Mouse (Mus musculus) subcutaneous adipose tissue, adult 2 months (tissue): Measurements from ENCODE around the gene Pi4k2b. TPM values are rescaled to one million over a fixed set of nuclear protein-coding genes. Genes with fewer than 3 reads are reported as not detected.

Experiments used
- polyA plus RNA-seq: library from polyadenylated mRNA; depleted of rRNA; stranded (reverse); fragments of >200 nt; gene quantifications from 2 replicates; pipeline ENCODE4 v1.2.3, GENCODE M21; 2012; ENCODE audit warnings: low replicate concordance; rRNA removed

Pi4k2b gene
- 5.7 and 12.9 TPM in 2 replicates for polyA plus RNA-seq

DNA sequence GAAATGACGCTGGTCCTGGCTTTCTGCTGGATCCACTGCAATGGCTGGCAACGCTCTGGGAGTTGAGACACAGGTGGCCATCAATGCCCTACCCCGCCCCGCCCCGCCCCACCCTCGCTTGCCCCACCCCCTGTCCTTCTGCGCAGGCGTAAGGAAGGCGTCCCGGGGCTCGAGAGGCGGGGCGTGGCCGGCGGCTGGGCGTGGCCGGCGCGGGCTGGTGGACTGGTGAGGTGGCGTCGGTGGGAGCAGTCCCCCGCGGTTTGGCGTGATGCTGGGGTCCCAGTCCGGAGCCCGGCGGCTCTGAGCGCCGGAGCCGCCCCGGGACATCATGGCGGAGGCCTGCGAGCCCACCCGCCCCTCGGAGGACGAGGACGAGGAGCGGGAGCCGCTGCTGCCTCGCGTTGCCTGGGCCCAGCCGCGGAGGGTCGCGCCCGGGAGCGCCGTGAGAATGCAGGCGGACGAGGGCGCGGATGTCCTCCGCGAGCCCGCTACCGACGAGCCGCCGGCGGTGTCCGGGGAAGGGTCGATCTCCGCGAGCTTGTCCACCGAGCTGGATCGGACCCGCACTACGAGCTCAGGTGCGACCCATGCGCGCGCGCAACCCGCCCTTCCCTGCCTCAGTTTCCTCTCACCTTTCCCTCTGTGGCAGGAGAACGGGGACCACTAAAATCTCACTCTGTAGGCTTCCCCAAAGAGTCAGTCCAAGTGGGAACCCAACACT lies at the start of gene Pi4k2b:
Gene Pi4k2b, plus strand, starts transcription at position 184 of the 721 bp plus-strand sequence.

DNA sequence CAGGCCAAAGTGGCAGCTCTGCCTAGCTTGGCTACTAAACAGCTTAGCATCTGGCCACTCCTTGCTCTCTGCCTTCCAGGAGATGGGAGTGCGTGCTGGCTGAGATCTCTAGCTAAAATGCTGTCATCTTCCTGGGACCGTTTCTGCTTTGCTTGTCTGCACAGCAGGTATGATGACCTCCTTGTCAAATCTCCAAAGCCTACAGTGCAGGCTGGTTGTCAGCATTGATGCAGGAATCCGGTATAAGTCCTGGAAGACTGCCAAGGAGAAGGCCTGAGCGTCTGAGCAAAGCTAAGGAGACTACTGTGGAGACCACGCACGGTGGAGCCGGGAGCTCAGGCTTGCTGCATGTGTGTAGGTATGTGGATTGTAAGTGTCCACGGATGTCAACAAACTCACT lies 33.9 kb downstream of the Pi4k2b start, which contains the start of gene Zcchc4:
Gene Zcchc4, plus strand, starts transcription at position 173 of the 400 bp plus-strand sequence.

Other genes with a start within 250 kb of the Pi4k2b start
- gene Lgi2, start 175.1 kb upstream of the Pi4k2b start, polyA plus RNA-seq = 4.0 and 7.8 TPM in 2 replicates
- gene Sepsecs, start 71.9 kb upstream of the Pi4k2b start, polyA plus RNA-seq = 6.9 and 8.7 TPM in 2 replicates
- 6.1 and 10.0 TPM in 2 replicates for gene Zcchc4, start 33.8 kb downstream of the Pi4k2b start, polyA plus RNA-seq
- gene Anapc4, start 92.4 kb downstream of the Pi4k2b start, polyA plus RNA-seq = 30.4 and 38.6 TPM in 2 replicates